Mouse (Mus musculus): ENCODE data around the gene Tdrd5.
"Not testable (repeated sequence)": the region's sequence is repeated elsewhere in the genome, so short reads cannot be mapped to it uniquely, and the experiment has no call there.

- TF ChIP-seq CTCF (IDR thresholded peaks at IDR 0.05; ENCODE audit: borderline replicate concordance, insufficient read depth, low read length); POLR2A (IDR thresholded peaks at IDR 0.05; ENCODE audit: low read depth, low read length): not testable (repeated sequence)
Observed at GRCm38 (mm10) chr1:156251096-156251495, 52.4 kb downstream of the Tdrd5 start.

All from embryonic fibroblast, embryonic 13.5 days (primary cell).